Mouse (Mus musculus) adrenal gland (tissue): ENCODE measurements around the gene Ntn4.

Experiments used
- intact Hi-C: fragments of 180-260 bp; cut with DNase I; formaldehyde crosslinking; loops from one replicate; pipeline ENCODE4 v1.15.1; 2025
- long read RNA-seq, 2 experiments: library from polyadenylated mRNA; unstranded; transcript quantifications; one replicate each; pipeline ENCODE4 v2.0.0; 2020; ENCODE audit warnings: borderline replicate concordance in 1 of 2; ENCODE audit not compliant: insufficient replicate concordance in 1 of 2

Ntn4 gene
- long read RNA-seq, experiment 1, partial matches to known transcripts = 0 of 2 reads
- long read RNA-seq, experiment 1, other reads (novel, unspliced or antisense) = 2 of 2 reads
- long read RNA-seq, experiment 2, partial matches to known transcripts = 0 of 1 reads
- long read RNA-seq, experiment 2, other reads (novel, unspliced or antisense) = 1 of 1 reads

DNA sequence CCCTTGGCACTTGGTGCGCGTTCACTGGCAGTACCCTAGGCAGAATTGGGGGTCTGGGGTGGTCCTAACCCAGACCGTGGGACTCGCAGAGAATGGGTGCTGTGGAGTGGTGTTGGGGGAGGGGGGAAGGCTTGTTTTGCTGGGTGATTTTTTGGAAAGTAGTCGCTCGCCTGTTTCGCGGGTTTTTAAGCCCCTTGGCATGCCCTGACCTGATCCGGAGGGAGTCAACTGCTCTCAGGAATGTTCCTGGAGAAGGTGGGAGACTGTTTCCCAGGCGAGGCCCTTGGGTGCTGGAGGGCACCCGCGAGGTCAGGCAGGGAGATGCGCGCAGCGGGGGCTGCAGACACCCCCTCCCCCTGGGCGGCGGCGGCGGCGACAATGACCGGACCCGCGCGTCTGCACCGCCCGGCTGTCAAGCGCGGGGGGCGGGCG lies at the start of gene Ntn4:
Ntn4 (plus strand) TSS at position 161 of the 432 bp plus-strand sequence.
- intact Hi-C loops = no loop called here

DNA sequence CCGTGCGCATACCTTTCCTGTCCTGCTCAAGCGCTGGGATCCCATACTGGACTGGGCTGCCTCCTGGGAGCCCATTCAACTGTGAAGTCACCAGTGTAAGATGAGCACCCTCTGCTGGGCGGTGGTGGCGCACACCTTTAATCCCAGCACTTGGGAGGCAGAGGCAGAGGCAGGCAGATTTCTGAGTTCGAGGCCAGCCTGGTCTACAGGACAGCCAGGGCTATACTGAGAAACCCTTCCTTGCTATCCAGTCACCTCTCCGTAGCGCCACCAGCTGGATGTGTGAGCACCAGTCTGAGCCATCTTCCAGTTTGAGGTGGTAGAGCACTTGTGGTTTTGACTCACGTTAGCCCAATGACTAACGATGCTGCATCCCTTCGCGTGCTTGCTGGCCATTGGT lies 48.0 kb upstream of the Ntn4 start:
- intact Hi-C loops = loop anchor here (5.0 kb wide), 2 partner anchors 185 to 220 kb away; no protein-coding TSS in a partner anchor

DNA sequence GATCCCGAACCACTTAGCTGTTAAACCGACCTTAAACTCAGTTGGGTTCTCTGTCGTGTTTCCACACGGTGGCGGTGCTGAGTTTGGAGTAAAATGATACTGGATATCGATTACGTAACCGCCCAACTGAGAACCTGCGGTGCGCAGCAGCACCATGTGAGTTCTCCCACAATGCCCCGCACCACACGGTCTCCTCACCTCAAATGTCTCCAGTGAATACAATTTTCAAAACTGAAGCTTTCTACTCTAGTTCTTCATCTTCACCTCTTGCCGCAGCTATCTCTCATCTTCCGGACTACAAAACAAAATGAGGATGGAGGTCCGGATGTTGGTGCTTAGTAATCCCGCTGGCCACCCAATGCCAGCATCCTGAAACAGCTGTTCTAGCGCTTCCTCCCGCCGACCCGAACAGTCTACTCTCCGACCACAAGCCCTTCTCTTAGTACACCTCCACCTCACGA lies 46.4 kb upstream of the Ntn4 start:
- intact Hi-C loops = loop anchor here (5.0 kb wide), 2 partner anchors 183 to 218 kb away; no protein-coding TSS in a partner anchor

DNA sequence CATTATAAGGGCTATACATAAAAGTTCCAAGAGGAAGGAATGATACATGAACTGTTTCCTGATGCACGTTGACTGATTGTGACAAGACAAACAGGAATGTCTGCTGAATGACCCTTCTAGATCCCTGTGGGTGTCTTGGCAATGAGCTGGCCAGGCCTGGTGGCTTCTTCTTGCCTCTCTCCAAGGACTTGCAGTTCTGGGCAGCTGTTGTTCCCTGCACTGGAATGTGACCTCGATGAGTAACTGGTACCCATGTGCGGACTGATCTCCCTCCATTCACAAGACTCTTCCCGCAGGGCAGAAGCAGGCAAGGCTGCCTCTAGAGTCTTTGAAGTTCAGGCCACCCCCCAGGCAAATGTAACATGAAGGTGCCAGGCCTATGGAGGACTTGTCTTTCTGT lies 44.6 kb upstream of the Ntn4 start:
- intact Hi-C loops = no loop called here

DNA sequence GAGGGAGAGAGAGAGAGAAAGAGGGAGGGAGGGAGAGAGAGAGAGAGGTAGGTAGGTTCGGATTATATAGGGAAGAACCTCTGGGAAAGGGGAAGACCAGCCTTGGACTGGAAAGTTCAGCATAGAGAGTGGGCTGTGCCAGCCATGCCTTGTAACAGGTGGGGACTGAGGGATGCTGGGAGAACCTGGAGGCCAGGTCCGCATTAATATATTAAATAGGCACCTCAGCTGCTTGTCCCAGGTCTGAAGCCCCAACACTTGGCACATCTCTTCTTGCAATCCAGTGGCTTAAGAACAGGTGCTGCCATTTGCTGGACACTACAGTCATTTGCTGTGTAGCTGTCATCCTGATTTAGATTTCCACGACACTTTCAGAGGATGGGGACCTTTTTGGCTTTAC lies 43.8 kb upstream of the Ntn4 start:
- intact Hi-C loops = no loop called here

DNA sequence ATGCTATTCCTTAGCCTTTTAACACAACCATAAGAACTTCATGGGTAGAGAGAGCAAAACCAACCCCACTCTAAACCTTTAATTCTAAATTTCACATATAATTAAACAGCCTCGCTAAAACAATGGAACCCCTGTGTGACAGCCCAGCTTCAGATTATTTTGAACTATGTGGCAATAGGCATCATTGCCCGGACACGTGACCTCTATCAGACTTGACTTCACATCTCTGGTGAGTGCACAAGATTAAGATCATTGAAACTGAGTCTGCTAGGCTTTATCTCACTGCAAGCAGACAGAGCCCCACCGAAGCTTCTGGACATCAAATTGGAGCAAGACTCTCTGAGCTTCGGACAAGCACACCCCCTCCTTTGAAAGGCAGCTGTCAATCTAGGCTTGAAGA lies 38.2 kb upstream of the Ntn4 start:
- intact Hi-C loops = no loop called here

DNA sequence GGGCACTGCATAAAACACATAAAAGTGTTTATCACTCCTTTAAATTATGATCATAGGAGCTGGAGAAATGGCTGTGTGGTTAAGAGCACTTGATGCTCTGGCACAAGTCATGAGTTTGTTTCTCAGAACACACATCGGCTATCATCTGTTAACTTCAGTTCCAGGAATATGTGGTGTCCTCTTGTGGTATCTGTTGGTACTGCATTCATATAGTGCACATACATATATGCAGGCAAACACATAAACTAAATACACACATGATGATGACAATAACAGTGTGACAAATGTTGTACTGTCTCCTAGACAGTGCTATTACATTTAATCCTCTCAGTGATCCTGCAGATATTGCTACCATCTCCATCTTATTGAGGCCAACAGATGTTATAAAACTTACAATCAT lies 37.2 kb upstream of the Ntn4 start:
- intact Hi-C loops = no loop called here

DNA sequence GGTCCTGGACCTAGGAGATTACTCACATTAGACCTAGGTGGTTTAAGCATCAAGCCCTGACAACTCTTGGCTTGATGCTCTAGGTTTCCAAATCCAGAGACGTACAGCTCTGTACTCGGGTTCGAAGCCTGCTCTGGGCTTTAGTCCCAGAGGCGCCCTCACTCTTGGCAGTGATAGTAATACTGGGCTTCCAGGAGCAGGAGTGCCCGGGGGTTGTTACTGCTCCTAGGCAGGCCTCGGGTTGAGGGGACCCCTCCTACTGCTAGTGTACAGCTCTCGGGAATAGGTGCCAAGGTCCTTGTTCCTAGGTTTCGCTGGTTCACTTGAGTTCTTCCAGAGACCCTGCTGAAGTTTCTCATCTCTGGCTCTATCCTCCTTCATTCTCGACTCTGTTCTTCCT lies 34.2 kb upstream of the Ntn4 start:
- intact Hi-C loops = no loop called here

DNA sequence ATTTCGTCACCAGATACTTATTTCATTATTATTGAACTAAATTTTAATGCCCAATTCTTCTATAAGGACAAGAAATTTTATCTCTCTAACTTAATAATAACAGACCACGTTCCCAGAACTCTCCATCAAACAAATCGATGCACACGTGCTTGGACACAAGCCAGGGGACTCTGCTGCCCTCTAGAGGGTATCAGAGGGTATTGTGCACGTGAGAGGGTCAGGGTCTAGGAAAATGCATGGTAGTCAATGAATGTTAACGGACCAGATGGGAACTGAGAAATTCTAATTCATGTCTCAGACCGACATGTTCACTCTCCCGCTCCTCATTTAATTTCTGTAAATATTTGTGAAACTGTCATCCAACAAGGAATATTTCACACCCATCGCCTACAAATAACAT lies 32.4 kb upstream of the Ntn4 start:
- intact Hi-C loops = no loop called here

DNA sequence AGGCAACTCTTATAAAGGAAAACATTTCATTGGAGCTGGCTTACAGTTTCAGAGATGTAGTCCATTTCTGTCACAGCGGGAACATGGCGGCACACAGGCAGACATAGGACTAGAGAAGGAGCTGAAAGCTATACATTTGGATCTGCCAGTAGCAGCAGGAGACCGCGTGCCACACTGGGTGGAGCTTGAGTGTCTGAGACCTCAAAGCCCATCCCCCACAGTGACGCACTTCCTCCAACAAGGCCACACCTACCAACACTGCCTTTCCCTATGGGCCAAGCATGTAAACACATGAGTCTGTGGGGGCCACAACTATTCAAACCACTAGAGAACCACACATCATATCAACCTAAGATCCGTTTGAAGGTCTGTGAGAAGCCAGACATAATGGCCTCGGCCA lies 31.2 kb upstream of the Ntn4 start:
- intact Hi-C loops = no loop called here

DNA sequence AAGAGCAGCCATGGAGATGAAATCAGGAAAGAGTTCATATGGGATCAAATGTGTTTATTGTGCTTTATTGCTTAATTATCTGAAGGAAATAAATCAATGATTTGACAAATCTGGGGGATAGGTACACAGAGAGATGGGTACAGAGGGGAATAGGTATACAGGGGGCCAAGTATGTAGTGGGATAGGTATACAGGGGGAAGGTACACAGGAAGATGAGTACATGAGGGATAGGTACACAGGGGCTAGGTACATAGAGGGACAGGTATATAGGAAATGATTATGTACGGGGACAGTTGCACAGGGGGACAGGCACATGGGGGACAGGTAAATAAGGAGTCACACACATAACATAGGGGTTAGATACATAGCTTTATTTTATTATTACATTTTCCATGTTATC lies 29.6 kb upstream of the Ntn4 start:
- intact Hi-C loops = loop anchor here (2.0 to 5.0 kb wide), 2 partner anchors 151 to 166 kb away; no protein-coding TSS in a partner anchor

DNA sequence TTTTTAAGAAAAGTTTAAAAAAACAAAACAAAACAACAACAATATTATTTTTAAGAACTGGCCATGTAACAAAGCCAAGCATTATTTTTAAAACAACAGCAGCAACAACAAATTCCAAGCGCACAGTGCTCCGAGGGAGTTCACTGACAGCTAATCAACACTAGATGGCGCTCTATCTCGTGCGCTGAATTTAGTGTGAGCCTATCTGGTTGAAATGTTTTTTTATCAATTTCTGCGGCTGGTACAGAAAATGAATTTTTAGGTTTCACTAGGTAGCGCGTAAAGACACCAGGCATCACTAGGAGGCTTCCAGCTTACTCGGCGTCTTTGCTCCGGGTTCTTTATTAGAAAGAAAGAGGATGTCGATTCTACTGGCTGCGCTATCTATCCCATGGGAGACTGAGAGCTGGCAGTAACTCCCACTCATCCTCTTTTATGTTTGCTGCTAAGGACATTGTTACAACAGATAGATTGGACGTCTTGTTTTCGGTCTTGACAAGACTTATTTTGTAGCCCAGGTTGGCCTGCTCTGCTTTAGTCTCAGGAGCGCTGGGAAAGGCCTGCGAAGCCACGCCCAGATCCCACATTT lies 29.0 kb upstream of the Ntn4 start:
- intact Hi-C loops = loop anchor here (2.0 to 5.0 kb wide), 2 partner anchors 151 to 165 kb away; no protein-coding TSS in a partner anchor

DNA sequence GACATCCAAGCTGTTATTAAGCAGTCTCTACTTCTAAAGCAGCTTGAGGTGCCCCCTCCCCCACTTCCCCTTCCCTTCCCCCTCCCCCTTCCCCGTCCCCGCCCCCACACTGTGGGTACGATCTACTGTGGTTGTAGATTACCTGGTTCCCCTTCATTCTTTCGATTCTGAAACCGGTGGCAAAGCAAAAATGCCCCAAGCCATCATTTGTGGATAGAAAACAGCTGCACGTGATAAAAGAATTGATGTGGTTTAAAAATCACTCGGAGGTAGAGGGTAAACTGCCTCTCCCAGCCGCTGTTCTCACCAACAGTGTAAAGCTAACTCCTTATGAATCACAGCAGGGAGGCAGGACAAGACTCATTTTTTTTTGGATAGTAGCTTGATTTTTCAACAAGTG lies 25.6 kb upstream of the Ntn4 start:
- intact Hi-C loops = loop anchor here (5.0 kb wide), 1 partner anchor 147 kb away; no protein-coding TSS in a partner anchor

DNA sequence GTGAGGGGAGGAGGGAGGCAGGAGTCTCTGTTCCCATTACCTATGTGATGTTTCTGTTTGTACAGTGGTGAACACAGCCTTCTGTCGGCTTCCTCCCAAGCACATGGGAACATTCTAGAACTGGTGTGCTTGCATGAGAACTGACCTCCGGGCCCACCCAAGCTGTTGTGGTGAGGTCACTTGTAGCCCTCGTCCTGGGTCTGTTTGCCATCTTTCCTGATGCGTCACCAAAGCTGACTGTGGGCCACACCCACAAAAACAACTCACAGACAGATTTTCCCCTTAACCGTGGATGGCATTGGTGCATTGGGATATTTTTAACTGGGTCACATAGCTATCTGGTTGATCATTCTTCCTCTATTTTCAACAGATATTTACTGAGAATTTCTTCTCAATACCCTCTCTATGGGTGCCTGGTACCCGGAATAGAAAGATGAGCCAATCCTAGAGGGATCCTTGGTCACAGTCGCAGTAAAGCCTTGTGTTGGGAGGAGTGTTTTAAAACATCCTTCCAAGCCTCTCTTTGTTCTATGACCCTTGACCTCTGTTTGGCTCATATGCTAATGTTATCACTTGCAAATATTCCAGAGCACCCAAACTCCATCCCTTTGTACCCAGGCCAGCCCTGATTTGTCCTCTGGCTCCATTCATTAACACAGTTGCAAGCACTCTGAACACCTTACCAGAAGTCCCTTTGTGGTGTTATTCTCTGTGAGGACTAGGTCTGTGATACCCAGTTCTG lies 19.9 kb upstream of the Ntn4 start:
- intact Hi-C loops = no loop called here

DNA sequence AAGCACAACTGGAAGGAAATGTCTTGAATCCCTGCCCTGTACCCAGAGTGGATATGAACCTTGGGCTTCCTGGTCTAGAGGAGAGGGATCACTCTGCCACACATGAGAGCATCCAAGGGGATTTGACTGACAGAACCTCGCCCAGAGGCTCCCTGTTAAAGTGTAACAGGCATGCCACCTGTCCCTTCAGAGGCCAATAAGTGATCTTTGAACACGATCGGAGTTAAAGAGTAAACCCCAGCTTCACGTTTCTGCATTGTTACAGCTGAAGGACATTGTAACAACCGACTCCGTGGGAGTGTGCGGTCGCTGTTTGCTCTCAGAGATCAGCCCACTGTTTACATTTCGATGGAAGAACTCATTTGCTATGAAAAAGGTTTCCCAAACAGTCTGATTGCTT lies 16.8 kb upstream of the Ntn4 start:
- intact Hi-C loops = no loop called here

DNA sequence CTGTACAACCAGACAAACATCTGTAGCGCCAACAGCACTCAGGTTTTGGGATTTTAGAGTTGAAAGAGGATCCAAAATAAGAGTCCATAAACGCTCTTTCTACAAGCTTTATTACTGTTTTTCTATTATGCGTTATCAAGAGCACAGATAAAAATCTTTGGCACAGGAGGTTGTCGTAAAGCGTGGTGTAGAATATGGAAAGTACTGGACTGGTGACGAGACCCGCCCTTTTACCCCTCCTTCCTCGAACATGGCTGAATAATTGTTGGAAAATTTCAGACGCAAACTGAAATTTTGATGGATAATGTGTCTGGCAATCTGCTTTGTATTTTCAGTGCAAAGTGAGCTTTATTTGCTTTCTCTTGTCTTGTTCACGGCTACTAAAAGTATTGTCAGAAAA lies 16.3 kb upstream of the Ntn4 start:
- intact Hi-C loops = no loop called here

DNA sequence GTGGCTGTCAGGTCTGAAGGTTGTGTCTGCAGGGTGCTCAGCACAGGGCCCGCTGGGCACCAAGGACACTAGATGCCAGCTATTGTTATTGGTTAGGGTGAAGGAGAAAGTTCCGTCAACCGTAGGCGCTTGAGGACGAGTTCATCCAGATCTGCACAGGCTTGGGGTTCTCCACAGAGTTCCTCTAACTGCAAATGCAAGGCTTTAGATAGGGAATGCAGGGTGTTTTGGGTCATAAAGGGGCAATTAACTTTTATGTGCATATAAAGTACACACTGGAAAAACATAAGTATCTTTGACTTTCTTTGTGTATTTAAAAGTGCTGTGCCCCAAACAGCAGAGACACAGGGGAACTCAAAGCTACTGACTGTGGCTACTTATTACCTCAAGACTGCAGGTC lies 10.2 kb upstream of the Ntn4 start:
- intact Hi-C loops = no loop called here

DNA sequence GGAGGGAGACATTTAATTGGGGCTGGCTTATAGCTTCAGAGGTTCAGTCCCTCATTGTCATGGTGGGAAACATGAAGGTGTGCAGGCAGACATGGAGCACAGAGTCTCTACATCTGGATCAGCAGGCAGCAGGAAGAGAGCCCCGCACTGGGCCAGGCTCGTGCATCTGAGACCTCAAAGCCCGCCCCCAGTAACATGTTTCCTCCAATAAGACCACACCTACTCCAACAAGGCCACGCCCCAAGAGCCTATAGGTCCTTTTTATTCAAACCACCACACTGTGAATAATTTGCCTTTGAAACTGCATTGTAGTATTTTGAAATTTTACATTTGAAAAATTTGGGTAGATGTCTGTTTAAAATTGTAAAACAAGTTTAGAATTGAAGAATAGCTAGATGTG lies 8.4 kb upstream of the Ntn4 start:
- intact Hi-C loops = no loop called here

DNA sequence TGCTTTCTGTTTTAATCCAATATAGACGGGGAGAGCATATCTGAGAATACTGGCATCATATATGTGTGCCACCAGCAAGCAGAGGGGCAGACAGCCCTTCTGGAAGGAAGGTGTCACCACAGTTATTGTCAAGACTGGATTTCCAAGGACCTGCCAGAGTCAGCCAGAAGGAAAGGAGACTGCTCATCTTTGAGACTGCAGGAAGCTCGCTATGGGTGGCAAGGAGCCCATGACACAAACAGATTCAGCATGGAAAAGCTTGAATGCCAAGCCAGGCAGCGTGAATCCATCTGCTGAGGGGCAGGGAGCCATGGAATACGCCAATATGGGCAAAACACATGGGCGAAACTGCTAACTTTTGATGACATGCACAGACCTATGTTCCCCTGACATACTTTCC lies 6.9 kb upstream of the Ntn4 start:
- intact Hi-C loops = no loop called here

DNA sequence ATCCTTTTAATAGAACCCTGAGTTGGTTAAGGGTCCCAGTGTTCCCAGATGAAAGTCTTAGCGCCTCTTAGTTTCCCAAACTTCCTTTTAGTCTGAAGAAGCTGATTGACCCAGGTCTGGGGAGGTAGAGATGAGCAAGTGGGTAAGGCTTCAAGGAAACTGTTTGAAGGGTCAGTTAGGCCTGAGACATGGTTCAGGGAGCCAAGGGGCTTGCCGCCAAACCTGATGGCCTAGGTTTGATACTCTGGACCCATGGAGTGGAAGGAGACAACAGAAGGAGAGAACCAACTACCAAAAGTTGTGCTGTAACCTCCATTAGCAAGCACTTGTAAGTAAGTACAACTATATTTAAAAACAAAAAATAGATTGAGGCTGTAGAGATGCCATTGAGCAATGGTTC lies 6.5 kb upstream of the Ntn4 start:
- intact Hi-C loops = no loop called here

DNA sequence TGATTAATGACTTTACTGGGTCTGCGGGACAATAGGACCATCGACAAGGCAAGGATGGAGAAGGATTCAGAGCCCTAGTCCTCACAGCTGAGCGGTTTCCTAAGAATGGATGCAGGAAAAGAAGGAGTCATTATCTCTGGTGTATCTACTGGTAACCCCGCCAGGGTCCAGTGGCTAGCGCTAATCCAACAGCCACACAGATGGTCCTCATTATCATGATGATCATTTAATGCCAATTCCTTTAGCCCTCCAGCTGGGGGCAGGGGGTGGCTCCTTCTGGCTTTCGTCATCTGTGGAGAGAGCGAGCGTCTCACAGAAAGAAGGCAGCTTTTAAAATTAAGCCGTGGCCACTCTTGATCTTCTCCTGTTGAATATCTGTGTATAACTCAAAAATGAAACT lies 4.5 kb upstream of the Ntn4 start:
- intact Hi-C loops = no loop called here
